Mouse (Mus musculus): ENCODE measurements around the gene Rps18. TPM values are rescaled to one million over a fixed set of nuclear protein-coding genes. Genes with fewer than 3 reads are reported as not detected.
A peak's percentile ranks its signal among the peaks of the same experiment; 100 is the strongest.
"Not testable (repeated sequence)": the region's sequence is repeated elsewhere in the genome, so short reads cannot be mapped to it uniquely, and the experiment has no call there.

Rps18 gene
- polyA plus RNA-seq, 1 experiment from 2014 or later = 1,510 TPM

DNA sequence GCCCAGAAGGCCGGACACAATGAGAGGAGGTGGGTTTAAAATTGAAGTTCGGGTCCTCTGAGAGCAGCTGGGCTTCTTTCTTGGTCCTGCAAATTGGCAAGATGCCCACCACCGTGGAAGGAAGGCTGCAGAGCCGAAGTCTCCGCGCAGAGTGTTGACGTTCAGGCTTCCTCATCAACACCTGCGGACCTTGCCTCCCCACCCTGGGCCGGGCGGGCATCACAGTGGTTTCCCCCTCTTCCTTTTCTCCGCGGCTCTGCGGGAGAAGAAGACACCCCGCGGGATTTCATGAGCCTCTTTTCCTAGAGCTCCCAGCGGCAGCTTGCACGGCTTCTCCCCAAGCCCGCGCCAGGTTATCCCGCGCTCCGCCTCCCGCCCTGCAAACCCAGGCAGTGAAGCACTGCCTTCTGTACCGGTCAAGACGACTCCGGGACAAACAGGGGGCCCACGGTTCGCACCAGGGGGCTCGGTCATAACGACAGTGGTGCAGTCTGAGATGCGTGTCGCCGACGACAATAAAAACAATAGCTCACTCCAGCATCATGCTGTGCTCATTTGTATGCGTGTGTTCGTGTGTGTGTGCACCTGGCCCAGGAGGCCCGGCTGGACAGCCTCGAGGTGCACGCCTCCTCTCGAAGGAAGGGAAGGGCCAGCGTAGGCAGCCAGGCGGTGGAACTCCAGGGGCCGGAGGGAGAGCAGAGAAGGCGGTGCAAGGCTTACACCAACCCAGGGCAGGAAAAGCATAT is 47.3 kb downstream of the Rps18 start:
- H3K4me3 ChIP-seq (ENCODE audit: low read depth, low read length) = peak overlapping the region; percentile 88
- peak overlapping the region; percentile 63 for H3K9ac ChIP-seq (replicated peaks)
- no peaks in the 10 kb centered on the region for H3K9me3 ChIP-seq (ENCODE audit: low read length)
- no peaks in the 10 kb centered on the region for H3K27me3 ChIP-seq (ENCODE audit: insufficient read depth, low read length)
- H3K4me2 ChIP-seq (ENCODE audit: low read depth, low read length) = peak overlapping the region; percentile 97
- peak; percentile 53 for DNase-seq
- H3K27ac ChIP-seq (ENCODE audit: low read depth) = peak overlapping the region; percentile 100
- H3K36me3 ChIP-seq (replicated peaks; ENCODE audit: insufficient read depth, low read length) = peaks cover 23% of the 10 kb centered on the region
- under 1% methylated on average over 42 of the region's 44 CpGs for WGBS (ENCODE audit: insufficient replicate concordance)
- peak; percentile 48 for ATAC-seq
- peaks cover 26% of the 10 kb centered on the region for H3K4me1 ChIP-seq (ENCODE audit: insufficient read depth)
- no peak for TF ChIP-seq EP300 (IDR thresholded peaks at IDR 0.05; ENCODE audit: low read depth)
- TF ChIP-seq CTCF (IDR thresholded peaks at IDR 0.05; ENCODE audit: low read depth) = no peak

DNA sequence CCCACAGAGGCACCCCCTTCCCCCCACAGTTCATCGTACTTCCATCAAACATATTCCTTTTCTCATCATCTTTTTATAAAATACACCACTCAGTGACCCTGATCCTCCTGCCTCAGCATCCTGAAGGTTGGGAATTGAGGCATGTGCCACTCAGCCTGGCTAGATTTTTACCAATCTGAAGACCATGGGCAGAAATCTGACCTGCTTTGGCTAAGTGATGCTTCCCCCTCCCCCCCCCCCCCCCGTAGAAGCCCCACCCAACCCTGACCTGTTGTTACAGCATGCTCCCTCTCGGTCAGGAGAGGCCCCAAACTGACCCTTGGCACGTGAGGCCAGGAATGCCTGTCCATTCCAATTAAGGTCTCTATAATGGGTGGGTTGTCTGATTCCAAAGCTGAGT is 51.0 kb downstream of the Rps18 start, which contains the start of gene Platr17:
Gene Platr17 (plus strand): TSS at position 301 of the 400 bp plus-strand sequence.
- not testable (repeated sequence) for ATAC-seq; H3K4me2 ChIP-seq (ENCODE audit: low read depth, low read length); H3K36me3 ChIP-seq (replicated peaks; ENCODE audit: insufficient read depth, low read length); DNase-seq; H3K4me3 ChIP-seq (ENCODE audit: low read depth, low read length); H3K27me3 ChIP-seq (ENCODE audit: insufficient read depth, low read length); H3K9me3 ChIP-seq (ENCODE audit: low read length); H3K9ac ChIP-seq (replicated peaks)
- peak within 1 kb of the TSS; percentile 11; the same call in 1 of the 2 replicates for H3K27ac ChIP-seq (ENCODE audit: low read depth)
- peaks cover 38% of the 10 kb centered on the region for H3K4me1 ChIP-seq (ENCODE audit: insufficient read depth)
- WGBS (ENCODE audit: insufficient replicate concordance) = 41% methylated on average over 3 of the region's 4 CpGs

DNA sequence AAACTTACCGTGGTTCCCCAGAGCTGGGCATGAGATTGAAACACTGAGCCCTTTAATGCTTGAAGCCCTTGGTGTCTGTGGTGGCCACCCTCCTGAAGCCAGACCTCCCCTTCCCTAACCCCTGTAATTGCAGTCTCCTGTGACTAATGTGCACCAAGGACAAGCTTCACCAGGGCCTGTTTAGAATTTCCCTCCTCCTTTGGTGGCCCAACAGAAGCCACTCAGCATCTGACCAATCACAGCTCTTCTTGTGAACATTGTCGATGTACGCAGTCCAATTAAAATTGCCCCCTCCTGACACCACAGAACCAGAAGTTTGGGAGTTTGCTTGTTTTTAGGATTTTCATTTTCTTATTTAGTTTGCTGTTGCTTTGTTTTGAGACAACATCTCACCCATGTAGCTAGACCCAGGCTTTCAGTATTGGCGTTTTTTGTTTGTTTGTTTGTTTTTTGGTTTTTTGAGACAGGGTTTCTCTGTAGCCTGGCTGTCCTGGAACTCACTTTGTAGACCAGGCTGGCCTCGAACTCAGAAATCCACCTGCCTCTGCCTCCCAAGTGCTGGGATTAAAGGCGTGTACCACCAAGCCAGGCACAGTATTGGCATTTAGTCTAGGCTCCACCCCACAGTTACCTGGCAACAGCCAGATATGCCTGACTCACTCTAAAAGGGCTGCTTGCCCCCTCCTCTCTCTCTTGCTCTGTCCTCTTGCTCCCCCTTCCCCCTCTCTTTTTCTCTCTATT is 51.7 kb downstream of the Rps18 start:
- not testable (repeated sequence) for H3K27me3 ChIP-seq (ENCODE audit: insufficient read depth, low read length); H3K4me2 ChIP-seq (ENCODE audit: low read depth, low read length); H3K4me3 ChIP-seq (ENCODE audit: low read depth, low read length); DNase-seq; H3K9ac ChIP-seq (replicated peaks); ATAC-seq; H3K36me3 ChIP-seq (replicated peaks; ENCODE audit: insufficient read depth, low read length); H3K9me3 ChIP-seq (ENCODE audit: low read length)
- WGBS (ENCODE audit: insufficient replicate concordance) = 76% methylated on average over 6 of the region's 6 CpGs
- Histone ChIP-seq H3K27ac (ENCODE audit: low read depth) (peak overlapping the region; percentile 11; the same call in 1 of the 2 replicates), H3K4me1 (ENCODE audit: insufficient read depth) (peaks cover 38% of the 10 kb centered on the region)

DNA sequence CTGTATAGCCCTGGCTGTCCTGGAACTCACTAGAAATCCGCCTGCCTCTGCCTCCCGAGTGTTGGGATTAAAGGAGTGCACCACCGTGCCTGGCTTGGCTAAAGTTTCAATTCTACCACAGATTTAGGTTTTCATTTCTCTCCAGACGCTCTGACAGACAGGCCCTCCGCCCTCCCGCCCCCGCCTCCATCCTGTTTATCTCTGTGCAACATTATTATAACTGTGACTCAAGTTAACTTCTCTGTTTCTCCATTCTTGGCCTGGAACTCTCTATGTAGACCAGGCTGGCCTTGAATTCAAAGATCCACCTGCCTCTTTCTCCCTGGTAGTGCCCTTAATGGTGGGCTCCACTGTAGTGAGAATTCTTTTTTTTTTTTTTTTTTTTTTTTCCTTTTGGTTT is 53.3 kb downstream of the Rps18 start:
- H3K36me3 ChIP-seq (replicated peaks; ENCODE audit: insufficient read depth, low read length) = no peaks in the 10 kb centered on the region
- H3K4me1 ChIP-seq (ENCODE audit: insufficient read depth) = peaks cover 29% of the 10 kb centered on the region
- peak overlapping the region; percentile 31; the same call in 1 of the 2 replicates for H3K27ac ChIP-seq (ENCODE audit: low read depth)
- no peak for DNase-seq
- H3K4me2 ChIP-seq (ENCODE audit: low read depth, low read length) = 0 out of 2 replicates have a peak overlapping the region, but pooled peaks have one; percentile 9
- 49% methylated on average over 7 of the region's 7 CpGs for WGBS (ENCODE audit: insufficient replicate concordance)
- TF ChIP-seq EP300 (IDR thresholded peaks at IDR 0.05; ENCODE audit: low read depth) (no peak), CTCF (IDR thresholded peaks at IDR 0.05; ENCODE audit: low read depth) (no peak)
- no peak overlapping the region for H3K4me3 ChIP-seq (ENCODE audit: low read depth, low read length)
- peak; percentile 19; the same call in 1 of the 2 replicates for ATAC-seq
- H3K9ac ChIP-seq (replicated peaks) = no peak overlapping the region
- H3K9me3 ChIP-seq (ENCODE audit: low read length) = no peaks in the 10 kb centered on the region
- no peaks in the 10 kb centered on the region for H3K27me3 ChIP-seq (ENCODE audit: insufficient read depth, low read length)

DNA sequence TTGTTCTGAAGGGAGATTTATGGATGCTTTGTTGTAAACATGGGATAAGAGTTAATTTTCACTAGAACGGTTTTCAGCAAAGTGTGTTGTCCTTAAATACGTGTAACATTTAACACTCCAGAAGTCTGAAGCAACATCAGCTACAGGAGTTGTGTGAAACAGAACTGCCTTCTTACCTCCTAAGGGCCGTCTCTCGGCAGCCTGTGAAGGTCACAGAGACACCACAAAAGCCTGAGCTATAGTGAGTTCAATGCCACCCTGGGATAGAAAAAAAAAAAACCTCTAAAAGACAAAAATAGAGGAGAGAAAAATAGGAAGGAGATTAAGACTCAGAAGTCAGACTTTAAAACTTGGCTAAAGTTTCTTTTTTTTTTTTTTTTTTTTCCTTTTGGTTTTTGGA is 53.7 kb downstream of the Rps18 start:
- WGBS (ENCODE audit: insufficient replicate concordance) = 58% methylated on average over 4 of the region's 4 CpGs

More for the DNA sequence above, 53.7 kb downstream of the Rps18 start:
- TF ChIP-seq CTCF (IDR thresholded peaks at IDR 0.05; ENCODE audit: low read depth) (no peak), EP300 (IDR thresholded peaks at IDR 0.05; ENCODE audit: low read depth) (no peak)
- Histone ChIP-seq H3K9me3 (ENCODE audit: low read length) (no peaks in the 10 kb centered on the region), H3K9ac (replicated peaks) (no peak overlapping the region), H3K36me3 (replicated peaks; ENCODE audit: insufficient read depth, low read length) (no peaks in the 10 kb centered on the region), H3K4me3 (ENCODE audit: low read depth, low read length) (no peak overlapping the region), H3K4me2 (ENCODE audit: low read depth, low read length) (0 out of 2 replicates have a peak overlapping the region, but pooled peaks have one; percentile 9), H3K27me3 (ENCODE audit: insufficient read depth, low read length) (no peaks in the 10 kb centered on the region), H3K27ac (ENCODE audit: low read depth) (0 out of 2 replicates have a peak overlapping the region, but pooled peaks have one; percentile 34), H3K4me1 (ENCODE audit: insufficient read depth) (peaks cover 29% of the 10 kb centered on the region)
- ATAC-seq = no peak
- no peak for DNase-seq

Other genes with a start within 250 kb of the Rps18 start
- 137 and 144 TPM in 2 replicates for gene March2, start 237.3 kb downstream of the Rps18 start, polyA plus RNA-seq (2015; fragmentation: Nextera tagmentation; extraction: Ambion mirVana)
- gene Rab11b, start 195.5 kb downstream of the Rps18 start, polyA plus RNA-seq (2015; fragmentation: Nextera tagmentation; extraction: Ambion mirVana) = 80.4 and 88.9 TPM in 2 replicates
- 64.4 and 93.5 TPM in 2 replicates for gene Angptl4, start 174.2 kb downstream of the Rps18 start, polyA plus RNA-seq (2015; fragmentation: Nextera tagmentation; extraction: Ambion mirVana)
- 9.4 and 10.6 TPM in 2 replicates for gene Kank3, start 145.5 kb downstream of the Rps18 start, polyA plus RNA-seq (2015; fragmentation: Nextera tagmentation; extraction: Ambion mirVana)
- gene Rps28, start 131.4 kb downstream of the Rps18 start, polyA plus RNA-seq (2015; fragmentation: Nextera tagmentation; extraction: Ambion mirVana) = 699 and 710 TPM in 2 replicates
- 379 and 389 TPM in 2 replicates for gene Ndufa7, start 131.4 kb downstream of the Rps18 start, polyA plus RNA-seq (2015; fragmentation: Nextera tagmentation; extraction: Ambion mirVana)
- gene Cd320, start 112.9 kb downstream of the Rps18 start, polyA plus RNA-seq (2015; fragmentation: Nextera tagmentation; extraction: Ambion mirVana) = 16.6 and 17.4 TPM in 2 replicates
- not detected in 2 replicates for gene Gm7029, start 82.2 kb downstream of the Rps18 start, polyA plus RNA-seq (2015; fragmentation: Nextera tagmentation; extraction: Ambion mirVana)
- gene Kifc1, start 65.3 kb downstream of the Rps18 start, polyA plus RNA-seq (2015; fragmentation: Nextera tagmentation; extraction: Ambion mirVana) = 2.6 and 3.6 TPM in 2 replicates
- 0.41 and 0.54 TPM in 2 replicates for gene Platr17, start 50.9 kb downstream of the Rps18 start, polyA plus RNA-seq (2015; fragmentation: Nextera tagmentation; extraction: Ambion mirVana)
- gene Daxx, start 46.6 kb downstream of the Rps18 start, polyA plus RNA-seq (2015; fragmentation: Nextera tagmentation; extraction: Ambion mirVana) = 12.6 and 13.0 TPM in 2 replicates
- gene Tapbp, start 40.1 kb downstream of the Rps18 start, polyA plus RNA-seq (2015; fragmentation: Nextera tagmentation; extraction: Ambion mirVana) = 47.0 and 47.9 TPM in 2 replicates
- 7.1 and 7.9 TPM in 2 replicates for gene Zbtb22, start 40.1 kb downstream of the Rps18 start, polyA plus RNA-seq (2015; fragmentation: Nextera tagmentation; extraction: Ambion mirVana)
- gene Rgl2, start 26.5 kb downstream of the Rps18 start, polyA plus RNA-seq (2015; fragmentation: Nextera tagmentation; extraction: Ambion mirVana) = 6.8 and 7.4 TPM in 2 replicates
- gene Pfdn6, start 15.7 kb downstream of the Rps18 start, polyA plus RNA-seq (2015; fragmentation: Nextera tagmentation; extraction: Ambion mirVana) = 82.2 and 85.5 TPM in 2 replicates
- 12.7 and 12.8 TPM in 2 replicates for gene Wdr46, start 15.3 kb downstream of the Rps18 start, polyA plus RNA-seq (2015; fragmentation: Nextera tagmentation; extraction: Ambion mirVana)
- gene B3galt4, start 4.5 kb downstream of the Rps18 start, polyA plus RNA-seq (2015; fragmentation: Nextera tagmentation; extraction: Ambion mirVana) = 2.2 and 2.4 TPM in 2 replicates
- 12.5 and 13.4 TPM in 2 replicates for gene Vps52, start 189 bp downstream of the Rps18 start, polyA plus RNA-seq (2015; fragmentation: Nextera tagmentation; extraction: Ambion mirVana)
- 274 and 288 TPM in 2 replicates for gene H2-K1, start 44.3 kb upstream of the Rps18 start, polyA plus RNA-seq (2015; fragmentation: Nextera tagmentation; extraction: Ambion mirVana)
- gene Ring1, start 68.7 kb upstream of the Rps18 start, polyA plus RNA-seq (2015; fragmentation: Nextera tagmentation; extraction: Ambion mirVana) = 6.0 and 7.1 TPM in 2 replicates
- gene H2-Ke6, start 72.1 kb upstream of the Rps18 start, polyA plus RNA-seq (2015; fragmentation: Nextera tagmentation; extraction: Ambion mirVana) = 49.1 and 51.6 TPM in 2 replicates
- gene Slc39a7, start 75.7 kb upstream of the Rps18 start, polyA plus RNA-seq (2015; fragmentation: Nextera tagmentation; extraction: Ambion mirVana) = 41.3 and 43.4 TPM in 2 replicates
- gene Rxrb, start 75.8 kb upstream of the Rps18 start, polyA plus RNA-seq (2015; fragmentation: Nextera tagmentation; extraction: Ambion mirVana) = 16.2 and 16.4 TPM in 2 replicates
- 0.21 and 0.47 TPM in 2 replicates for gene Col11a2, start 83.4 kb upstream of the Rps18 start, polyA plus RNA-seq (2015; fragmentation: Nextera tagmentation; extraction: Ambion mirVana)
- 0.72 and 0.85 TPM in 2 replicates for gene H2-Oa, start 136.3 kb upstream of the Rps18 start, polyA plus RNA-seq (2015; fragmentation: Nextera tagmentation; extraction: Ambion mirVana)
- 9.7 and 11.9 TPM in 2 replicates for gene H2-DMa, start 163.5 kb upstream of the Rps18 start, polyA plus RNA-seq (2015; fragmentation: Nextera tagmentation; extraction: Ambion mirVana)
- gene Brd2, start 166.6 kb upstream of the Rps18 start, polyA plus RNA-seq (2015; fragmentation: Nextera tagmentation; extraction: Ambion mirVana) = 29.2 and 32.5 TPM in 2 replicates
- 1.9 and 2.1 TPM in 2 replicates for gene H2-DMb2, start 187.3 kb upstream of the Rps18 start, polyA plus RNA-seq (2015; fragmentation: Nextera tagmentation; extraction: Ambion mirVana)
- 3.9 and 4.0 TPM in 2 replicates for gene H2-DMb1, start 197.1 kb upstream of the Rps18 start, polyA plus RNA-seq (2015; fragmentation: Nextera tagmentation; extraction: Ambion mirVana)
- gene Tap1, start 231.6 kb upstream of the Rps18 start, polyA plus RNA-seq (2015; fragmentation: Nextera tagmentation; extraction: Ambion mirVana) = 8.8 and 9.3 TPM in 2 replicates
- 20.4 and 22.9 TPM in 2 replicates for gene Psmb9, start 231.8 kb upstream of the Rps18 start, polyA plus RNA-seq (2015; fragmentation: Nextera tagmentation; extraction: Ambion mirVana)
- gene Psmb8, start 241.7 kb upstream of the Rps18 start, polyA plus RNA-seq (2015; fragmentation: Nextera tagmentation; extraction: Ambion mirVana) = 49.7 and 51.6 TPM in 2 replicates
- gene Tap2, start 247.5 kb upstream of the Rps18 start, polyA plus RNA-seq (2015; fragmentation: Nextera tagmentation; extraction: Ambion mirVana) = 9.8 and 10.5 TPM in 2 replicates